Mouse (Mus musculus) stomach, postnatal 0 days (tissue): ENCODE measurements around the gene Slx4ip.

Source experiments
- CTCF ChIP-seq: IDR thresholded peaks from 2 replicates; pipeline ENCODE4 v1.5.1; 2016; ENCODE audit warnings: antibody characterized with exemption, low read depth, mild to moderate bottlenecking, moderate library complexity
- EP300 ChIP-seq: optimal IDR thresholded peaks from 2 replicates; pipeline ENCODE3; 2016; ENCODE audit warnings: antibody characterized with exemption

DNA sequence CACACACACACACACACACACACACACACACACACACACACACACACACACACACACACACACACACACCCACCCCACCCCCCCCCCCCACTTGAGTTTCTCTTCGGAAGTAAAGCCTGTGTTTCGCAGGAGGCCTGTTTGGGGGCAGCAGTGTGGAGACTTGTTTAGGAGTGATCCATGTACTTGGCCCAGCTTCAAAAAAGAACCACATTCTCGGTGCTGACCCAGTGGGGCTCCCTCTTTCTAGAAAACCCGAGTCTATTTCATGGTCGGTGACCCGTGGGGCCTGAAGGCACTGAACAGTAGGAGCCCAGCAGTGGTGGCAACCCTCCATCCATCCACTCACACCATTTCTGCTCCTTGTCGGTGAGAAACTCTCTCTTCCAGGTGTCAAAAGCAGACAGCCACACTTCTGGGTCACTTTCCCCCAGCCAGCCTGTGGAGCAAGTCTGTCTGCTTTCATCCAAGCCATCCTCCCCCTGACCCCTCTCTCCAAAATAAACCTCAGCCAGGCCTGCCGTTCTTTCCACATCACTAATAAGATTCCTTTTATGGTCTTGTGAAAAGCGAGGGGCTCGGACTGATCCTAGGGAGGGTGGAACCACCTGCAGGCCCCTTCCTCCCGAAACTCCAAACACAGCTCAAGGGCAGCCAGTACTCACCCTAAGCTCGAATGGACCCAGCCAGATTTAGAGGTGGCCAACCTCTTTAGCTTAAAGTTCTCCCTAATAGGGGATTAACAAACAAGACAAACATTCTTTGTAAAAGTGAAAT lies 222.5 kb downstream of the Slx4ip start:
- TF ChIP-seq CTCF (no peak), EP300 (no peak)
